Mouse (Mus musculus) thymus, postnatal 25 days (tissue): ENCODE measurements around the gene Zfp37.
A peak's percentile ranks its signal among the peaks of the same experiment; 100 is the strongest.
"Not testable (repeated sequence)": the region's sequence is repeated elsewhere in the genome, so short reads cannot be mapped to it uniquely, and the experiment has no call there.

Experiments
- DNase-seq: peaks from one replicate; pipeline ENCODE4 v3.0.0; 2022

Gene Zfp37

DNA sequence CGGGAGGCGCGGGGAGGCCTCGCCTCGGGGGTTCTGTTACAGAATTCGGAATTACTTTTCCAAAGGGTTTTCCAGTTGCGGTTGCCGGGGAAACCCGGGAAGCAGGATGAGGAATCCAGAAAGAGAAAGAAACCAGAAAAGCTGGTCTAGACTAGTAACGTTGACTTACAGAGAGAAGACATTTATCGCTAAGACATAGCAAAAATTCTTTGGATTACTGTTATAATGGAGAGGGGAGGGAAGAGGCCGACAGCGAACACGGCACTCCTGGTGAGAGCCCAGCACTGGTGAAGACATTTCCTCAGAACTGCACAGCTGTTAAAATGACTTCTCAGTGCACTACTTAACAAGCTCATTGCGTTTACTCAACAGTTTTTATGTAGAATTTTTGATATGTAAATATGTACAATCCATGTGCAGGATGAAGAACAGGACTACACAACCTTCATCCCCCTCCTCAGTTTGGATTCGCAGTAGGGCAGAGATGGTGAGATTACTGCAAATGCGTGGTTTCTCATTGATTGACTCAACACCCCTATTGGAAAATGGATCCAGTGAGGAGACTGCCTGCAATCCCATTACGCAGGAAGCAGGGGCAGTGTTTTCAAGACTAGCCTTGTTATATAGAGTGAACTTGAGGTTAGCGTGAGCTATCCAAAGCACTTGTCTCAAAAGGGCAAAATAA, 22.0 kb downstream of the Zfp37 start:
- no peak for DNase-seq

DNA sequence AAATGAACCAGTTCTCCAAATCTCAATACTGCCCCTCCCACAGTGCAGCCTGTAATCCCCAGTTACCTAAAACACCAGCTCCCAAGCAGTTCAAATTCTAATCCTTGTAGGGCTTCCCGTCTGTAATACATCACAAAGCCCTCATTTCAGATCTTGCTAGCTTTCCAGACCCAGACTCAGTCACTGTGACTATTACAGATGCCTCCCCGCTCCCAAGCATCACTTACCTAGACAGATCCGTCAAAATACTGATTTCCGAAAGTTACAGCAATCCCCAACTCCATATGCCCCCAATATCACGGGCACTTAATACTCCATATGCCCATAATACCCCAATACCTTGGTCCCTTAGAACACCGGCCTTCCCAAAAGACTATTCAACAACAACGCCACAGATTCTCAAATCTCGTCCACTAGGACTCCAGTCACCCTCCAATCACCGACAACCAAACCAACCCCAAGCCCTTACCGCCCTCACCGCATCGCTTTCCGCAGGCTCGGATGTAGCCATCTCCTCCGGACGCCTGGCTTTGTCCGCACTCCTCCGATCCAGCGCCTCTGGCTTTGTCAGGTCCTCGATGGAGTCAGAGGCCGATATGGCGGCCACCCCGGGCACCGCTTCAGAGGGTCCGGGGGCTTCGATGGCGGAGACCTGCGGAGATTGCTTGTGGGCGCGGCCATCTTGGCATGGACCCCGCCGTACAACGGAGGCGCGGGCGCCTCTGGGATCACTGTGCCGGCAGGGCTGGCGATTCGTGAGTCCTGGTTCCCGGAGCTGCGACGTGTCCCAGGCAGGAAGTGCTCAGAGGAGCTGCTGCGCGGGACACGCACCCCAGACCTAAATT, 22.8 kb downstream of the Zfp37 start:
- peak; percentile 1 for DNase-seq

DNA sequence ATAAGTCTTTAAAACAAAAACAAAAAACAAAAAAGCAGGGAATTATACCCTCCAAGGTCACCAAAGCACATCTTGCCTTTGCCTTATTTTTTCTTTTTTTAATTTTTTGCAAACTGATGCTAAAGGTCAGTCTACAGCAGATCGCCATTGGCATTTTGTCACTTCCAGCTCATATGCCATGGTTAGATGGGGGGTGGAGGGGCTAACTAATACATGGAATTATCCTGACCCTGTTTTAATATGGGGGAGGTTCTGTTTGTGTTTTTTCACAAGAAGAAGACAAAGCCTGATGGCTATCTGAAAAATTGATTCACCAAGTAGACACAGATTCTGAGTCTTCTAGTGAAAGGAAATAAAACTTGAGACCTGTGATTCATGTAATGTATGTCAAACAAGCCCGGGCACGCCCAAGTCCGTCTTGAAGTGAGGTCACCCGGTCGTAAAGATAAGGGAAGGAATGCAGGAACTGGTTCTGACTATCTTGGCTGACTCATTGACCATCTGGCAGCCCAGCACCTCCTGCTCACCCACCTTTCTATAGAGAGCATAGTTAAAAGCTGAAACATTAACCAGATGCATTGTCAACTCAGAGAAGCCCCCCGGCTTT, 30.8 kb downstream of the Zfp37 start:
- no peak for DNase-seq

DNA sequence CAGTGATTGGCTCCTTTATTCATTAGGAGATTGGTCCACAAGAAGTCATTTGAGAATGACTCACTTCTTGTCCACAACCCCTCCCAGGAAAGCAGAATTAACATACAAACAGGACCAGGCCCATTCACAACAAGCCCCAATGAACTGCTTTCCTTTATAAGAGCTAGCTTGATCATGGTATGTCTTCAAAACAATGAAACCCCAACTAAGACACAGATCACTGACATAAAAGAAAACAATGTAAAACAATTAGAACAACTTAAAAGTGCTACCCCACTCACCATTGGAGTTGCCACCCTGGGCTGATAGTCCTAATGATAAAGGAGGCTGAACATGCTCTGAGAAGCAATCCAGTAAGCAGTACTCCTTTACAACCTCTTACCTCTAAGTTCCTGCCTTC, 42.1 kb downstream of the Zfp37 start:
- DNase-seq = no peak

DNA sequence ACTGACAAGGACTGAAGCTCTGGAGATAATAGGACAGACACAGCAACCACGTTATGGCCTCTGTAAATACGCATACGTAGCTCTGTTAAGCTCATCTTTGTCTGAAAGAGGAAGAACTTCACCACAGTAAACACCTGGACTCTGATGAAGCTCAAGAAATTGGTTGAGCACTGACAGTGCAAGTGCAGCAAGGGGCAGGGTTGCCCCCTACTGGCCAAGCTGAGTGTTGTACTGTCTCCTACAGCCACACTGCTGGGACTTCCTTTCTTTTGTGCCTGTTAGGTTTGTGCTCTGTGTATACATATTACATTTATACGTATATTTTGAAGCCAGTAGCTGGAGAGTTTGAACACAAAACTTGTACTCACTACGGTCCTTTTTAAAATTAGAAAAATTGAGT, 53.6 kb downstream of the Zfp37 start:
- DNase-seq = no peak

DNA sequence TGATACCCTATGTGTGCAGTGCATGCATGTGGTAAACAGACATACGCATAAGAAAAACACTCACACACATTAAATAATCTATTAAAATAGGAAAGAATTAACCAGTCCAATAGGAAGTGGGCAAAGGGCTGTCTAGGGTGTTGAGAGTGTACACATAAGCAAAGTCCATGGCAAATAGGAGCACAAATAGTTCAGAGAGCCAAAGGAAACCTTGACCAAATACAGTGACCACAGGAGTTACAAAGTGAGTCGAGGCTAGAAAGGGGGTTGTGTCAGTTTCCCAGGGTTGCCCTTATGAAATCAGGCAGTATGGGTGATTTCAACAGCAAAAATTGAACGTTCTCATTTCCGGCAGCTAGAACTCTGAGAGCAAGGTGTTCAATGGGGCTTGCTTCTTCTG, 56.4 kb downstream of the Zfp37 start:
- no peak for DNase-seq

DNA sequence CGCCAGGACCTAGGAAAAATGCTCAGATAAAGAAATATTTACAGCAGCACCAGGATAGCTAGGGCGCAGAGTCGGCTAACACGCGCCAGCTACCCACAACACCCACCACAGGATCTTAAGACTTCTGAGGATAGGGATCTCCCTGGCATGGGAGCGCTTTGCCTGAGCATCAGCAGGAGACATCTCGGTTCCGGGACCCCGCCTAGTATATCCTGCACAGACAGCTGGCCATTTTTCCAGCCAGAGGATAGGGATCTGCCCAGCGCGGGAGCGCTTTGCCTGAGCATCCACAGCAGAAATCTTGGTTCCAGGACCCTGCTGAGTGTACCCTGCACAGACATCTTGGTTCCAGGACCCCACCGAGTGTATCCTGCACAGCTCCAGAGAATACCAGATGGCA, 63.2 kb downstream of the Zfp37 start:
- not testable (repeated sequence) for DNase-seq

DNA sequence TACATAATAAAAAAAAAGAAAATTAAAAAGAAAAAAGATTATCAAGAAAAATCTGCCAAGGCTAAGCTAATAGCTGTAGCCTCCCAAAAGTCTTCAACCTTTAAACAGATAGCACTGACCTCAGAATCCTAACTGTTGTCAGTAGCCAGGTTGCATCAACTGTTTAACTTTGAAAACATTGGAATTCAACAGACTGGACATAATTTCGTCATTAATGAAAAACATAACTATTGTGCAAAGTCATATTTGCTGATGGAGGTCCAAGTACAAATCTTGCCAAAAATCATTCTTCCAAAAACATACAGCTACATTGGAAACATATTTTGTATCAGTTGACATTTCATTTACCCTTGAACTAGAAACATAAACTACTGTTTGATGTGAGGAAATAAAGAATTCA, 72.4 kb downstream of the Zfp37 start:
- no peak for DNase-seq

DNA sequence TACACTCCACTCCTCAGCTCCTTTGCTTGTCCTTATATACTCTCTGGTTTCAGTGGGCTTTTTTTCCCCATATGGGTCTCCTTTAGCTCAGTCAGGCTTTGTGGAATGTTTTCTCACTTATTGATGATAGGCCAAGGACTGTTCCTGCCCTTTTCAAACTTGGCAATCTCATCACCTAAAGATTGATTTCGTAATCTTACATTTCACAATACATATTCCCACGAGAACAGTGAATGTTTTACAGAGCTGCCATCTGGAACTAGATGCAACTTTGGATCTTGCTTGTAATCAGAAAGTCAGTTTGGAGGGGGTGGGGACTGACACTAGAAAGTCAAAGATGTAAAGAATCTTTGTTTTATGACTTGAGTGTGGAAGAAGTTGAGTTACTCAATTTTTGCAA, 80.0 kb downstream of the Zfp37 start, which contains the start of gene Mup21:
Gene Mup21 (minus strand): TSS at position 53 of the 400 bp plus-strand sequence.
- no peak for DNase-seq
